Mouse (Mus musculus) frontal cortex, postnatal 14 days (tissue): ENCODE measurements around the gene Cxcl1.

Experiments used
- DNase-seq, 2 experiments: peaks; one replicate each; pipeline ENCODE4 v3.0.0; 2022; ENCODE audit warnings: low spot score in 2 of 2

The Cxcl1 gene

DNA sequence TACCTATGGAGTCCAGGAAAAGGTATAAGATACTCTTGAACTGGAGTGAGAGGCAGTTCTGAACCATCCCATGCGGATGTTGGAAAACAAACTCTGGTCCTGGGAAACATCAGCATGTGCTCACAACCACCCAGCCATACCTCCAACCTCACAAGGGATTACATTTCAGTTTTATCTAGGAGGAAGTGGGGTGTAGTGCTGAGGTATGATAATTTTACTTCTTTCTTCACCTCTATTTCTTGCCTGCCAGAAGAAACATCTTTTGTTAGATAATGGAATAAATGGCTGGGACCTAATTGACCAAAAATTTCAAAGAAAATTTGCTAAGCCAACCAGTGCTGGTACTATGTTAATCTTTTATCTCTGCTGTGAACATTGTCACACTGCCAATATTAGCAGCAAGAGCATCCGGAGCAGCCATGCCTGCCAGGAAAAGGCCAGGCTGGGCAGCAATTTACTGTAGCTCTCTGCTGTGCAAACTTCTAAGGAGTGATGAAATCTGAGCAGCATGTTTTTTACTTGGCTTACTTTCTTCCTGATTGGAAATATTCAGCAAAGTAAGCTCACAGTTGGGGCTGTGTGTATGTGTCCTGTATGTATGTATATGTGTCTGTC lies 6.3 kb upstream of the Cxcl1 start:
- no peak for DNase-seq

- no peak for DNase-seq
Observed at GRCm38 (mm10) chr5:90888661-90889060, 2.4 kb upstream of the Cxcl1 start.

- DNase-seq, result no peak
Observed at GRCm38 (mm10) chr5:90891464-90891813, 398 bp downstream of the Cxcl1 start.

- no peak for DNase-seq
Observed at GRCm38 (mm10) chr5:90894231-90894630, 3.2 kb downstream of the Cxcl1 start.

GRCm38 (mm10) chr5:90897429-90897828 lies 6.4 kb downstream of the Cxcl1 start:
- DNase-seq, result no peak

DNA sequence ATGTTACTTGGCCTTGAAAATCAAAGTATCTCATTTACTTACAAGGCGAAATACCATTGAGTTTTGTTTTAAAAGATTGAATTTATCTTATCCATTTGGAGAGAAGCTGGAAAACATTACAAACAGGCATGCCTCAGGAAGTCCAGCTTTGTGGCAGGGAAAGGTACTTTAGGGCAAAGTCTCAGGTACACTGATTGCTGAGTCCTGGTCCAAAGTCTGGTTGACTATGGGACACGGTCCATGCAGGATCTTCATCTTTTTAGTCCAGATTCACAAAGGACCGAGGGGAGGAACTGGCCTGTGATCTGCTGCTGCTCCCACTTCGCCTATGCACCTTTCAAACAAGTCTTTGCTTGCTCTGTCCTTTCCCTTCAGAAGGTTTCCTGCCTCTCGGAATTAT lies 8.3 kb downstream of the Cxcl1 start:
- no peak for DNase-seq

DNA sequence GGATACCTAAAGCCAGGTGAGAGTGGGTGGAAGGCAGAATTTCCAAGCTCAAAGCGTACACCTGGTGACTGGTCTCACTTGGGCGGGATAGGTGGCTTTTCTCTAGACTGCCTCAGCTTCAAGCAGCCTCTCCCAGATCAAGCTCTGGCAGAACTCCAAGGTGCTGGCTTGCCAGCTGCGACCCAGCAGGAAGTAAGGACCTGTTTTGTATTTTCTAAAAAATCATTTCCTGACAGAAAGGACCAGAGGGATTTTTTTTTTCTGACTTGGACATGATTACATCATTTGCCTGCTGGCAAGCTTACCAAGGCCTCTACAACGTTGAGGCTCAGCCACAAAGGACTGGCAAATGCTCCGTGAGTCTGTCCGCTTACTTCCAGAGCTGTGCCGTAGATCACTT lies 9.1 kb downstream of the Cxcl1 start:
- DNase-seq, result no peak

DNA sequence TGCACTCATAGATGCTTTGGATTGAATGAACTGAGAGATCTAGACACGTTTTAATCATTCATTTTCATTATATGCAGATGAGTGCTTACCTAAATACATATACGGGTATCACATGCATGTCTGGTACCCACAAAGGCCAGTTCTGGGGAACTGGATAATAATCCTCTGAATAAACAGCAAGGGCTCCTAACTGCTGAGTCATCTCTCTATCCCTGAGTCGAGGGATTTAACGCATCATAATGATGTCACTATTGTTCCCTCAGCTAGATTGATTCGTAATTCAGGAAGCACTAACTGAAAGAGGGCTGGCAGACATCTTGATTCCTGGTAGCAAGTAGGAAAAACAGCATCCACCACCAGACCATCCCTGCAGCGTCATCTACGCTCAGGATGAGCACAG lies 9.6 kb downstream of the Cxcl1 start:
- no peak for DNase-seq

DNA sequence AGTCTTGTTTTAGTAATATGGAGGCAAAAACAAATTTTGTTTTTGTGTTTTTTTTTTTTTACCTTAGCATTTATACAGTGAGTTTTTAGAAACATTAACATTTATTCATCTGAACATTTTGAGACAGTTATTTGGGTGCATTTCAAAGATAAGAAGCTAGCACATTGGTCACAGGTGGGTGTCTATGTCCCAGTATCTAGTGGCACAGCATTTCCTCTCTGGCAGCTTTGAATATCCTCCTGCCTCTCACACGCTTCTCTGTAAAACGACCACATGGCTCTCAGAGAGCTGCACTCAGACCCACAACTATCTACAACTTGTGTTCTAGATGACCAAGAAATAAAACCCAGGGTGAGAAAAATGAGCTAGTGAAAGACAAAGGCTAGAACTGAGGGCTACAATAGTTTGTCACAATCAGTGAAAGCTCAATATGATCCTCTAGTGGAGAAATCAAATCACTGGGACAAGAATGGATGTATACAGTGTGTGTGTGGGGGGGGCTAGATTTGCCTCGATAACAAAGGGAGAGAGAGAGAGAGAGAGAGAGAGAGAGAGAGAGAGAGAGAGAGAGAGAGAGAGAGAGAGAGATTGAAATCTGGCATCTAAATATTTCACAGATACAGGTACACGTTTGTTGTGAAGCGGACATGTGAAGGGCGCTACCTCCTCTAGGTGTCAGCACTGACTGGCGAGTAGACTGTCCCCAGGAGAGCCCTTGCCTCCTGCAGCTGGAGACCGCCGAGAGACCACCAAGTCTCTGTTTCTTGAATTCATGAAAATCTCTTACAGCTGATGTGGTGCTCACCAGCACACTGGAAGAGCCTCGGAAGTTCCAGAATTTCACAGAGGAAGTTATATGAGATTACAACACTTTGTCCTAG lies 11.6 kb downstream of the Cxcl1 start:
- DNase-seq, result no peak

DNA sequence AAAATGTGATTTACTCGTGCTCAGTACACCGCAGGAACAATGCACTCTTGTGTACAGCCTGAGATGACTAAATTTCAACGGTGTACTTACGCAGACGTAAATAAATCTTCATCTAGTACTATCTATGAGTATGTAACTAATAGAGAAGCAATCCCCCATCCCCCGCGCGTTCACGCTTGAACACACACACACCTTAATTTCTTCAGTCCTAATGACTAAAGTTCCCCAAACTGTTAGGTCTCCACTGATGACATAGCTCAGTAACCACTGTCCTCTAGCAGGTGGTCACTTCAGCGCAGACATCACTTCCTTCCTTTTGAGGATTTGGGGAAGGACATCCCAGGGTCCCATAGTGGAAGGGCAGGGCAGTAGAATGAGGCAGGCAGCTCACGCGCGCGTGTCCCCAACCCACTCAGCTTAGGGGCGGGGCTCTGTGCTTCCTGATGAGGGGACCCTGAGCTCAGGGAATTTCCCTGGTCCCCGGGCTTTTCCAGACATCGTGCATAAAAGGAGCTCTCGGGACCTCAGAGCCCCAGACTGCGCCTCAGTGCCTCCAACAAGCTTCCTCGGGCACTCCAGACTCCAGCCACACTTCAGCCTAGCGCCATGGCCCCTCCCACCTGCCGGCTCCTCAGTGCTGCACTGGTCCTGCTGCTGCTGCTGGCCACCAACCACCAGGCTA lies 12.4 kb downstream of the Cxcl1 start, which contains the start of gene Cxcl2:
Gene Cxcl2 (plus strand): TSS at position 533 of the 682 bp plus-strand sequence.
- DNase-seq, result no peak

DNA sequence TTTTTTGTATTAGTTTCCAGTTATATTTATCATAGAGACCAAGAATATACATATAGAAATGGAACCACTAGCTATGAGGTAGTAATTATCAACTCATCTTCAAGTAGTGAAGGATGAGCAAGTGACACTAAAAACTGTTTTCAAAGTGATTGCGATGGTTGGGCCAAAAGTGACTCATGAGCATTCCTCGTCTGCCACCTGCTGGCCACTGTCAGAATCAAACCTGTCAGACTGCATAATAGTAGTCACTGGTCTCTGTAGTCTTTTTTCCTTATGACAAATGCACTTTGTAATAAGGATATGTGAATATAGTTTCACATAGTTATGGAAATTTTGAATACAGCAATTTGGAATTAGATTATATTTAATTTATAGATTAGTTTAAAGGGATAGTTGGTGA lies 17.9 kb downstream of the Cxcl1 start:
- peak in 1 of 2 experiments; percentile 66 for DNase-seq

DNA sequence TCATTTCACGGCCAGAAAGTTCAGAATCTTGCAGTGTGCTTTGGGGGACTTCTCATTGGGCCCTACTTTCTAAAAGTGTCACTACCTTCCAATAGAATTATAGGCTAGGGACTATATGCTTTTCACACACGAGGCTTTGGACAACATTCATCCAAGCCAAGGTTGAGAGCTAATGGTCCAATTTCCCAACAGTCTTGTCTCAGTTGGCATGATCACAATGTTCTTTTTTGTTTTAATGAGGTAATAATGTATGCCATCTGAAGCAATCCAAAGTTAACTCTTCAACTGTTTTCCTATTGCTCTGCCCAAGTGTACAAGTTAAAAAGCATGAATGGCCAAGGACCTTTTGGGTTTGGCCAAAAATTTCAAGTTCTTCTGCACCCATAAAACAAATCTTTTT lies 28.5 kb downstream of the Cxcl1 start:
- DNase-seq, result no peak

GRCm38 (mm10) chr5:90922958-90923357 lies 31.9 kb downstream of the Cxcl1 start:
- DNase-seq, result no peak

DNA sequence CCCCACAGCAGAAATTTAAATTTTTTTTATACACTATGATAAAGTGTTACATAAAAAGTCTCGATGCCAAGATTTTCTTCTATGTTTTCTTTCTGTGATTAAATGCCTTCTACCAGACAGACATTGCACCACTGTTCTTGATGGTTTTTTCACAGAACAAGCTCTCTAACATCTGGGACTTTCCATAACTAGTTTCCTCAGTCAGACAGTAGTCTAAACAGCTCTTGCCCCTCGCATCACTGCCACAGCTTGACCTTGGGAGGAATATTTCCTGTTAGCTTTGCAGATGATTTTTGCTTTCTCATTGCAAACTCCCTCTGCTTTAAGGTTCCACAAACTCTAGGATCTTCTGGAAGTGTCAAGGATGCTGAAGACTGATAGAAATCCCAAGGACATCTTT lies 39.5 kb downstream of the Cxcl1 start:
- DNase-seq, result no peak

DNA sequence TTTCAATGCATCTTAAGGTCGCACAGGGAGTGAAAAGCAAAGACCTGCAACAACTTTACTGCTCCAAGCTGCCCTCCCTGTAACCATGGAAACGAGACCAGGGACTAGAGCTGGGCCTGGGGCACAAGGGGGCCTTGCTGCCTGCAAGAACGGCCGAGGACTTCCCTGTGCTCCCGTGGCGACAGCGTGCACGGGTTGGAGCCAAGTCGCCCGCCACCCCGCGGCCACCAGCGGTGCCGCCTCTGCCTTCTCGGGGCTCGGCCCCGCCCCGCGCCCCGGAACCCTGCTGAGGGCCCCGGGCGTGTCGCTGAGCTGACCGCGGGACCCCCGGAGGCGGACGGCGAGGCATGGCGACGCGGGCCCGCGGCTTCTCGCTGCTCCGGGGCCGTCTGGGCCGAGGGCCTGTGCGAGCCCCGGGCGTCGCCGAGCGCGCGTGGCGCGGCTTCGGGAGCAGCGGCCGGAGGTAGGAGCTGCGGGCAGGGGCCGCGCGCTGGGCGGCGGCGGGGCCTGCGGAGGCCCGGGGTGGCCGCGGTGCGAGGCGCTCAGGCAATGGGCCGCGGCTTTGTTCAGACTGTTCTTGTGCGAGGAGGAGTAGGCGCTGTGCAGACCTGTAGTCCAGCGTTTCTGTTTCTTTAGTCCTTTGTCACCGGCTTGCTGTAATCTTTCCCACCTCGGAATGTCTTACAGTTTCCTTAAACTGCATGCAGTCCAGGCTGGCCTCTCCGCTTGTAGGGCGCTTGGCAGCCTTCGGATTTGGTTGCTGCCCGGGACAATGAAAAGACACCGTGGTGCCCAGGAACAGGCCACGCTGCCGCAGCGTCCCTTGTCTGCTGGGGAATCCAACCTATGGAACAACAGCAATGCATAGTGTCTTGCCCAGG lies 40.2 kb downstream of the Cxcl1 start, which contains the start of gene Mthfd2l:
Gene Mthfd2l (plus strand): TSS at position 147 of the 881 bp plus-strand sequence.
- peak; percentile 60 to 75 for DNase-seq

- no peak for DNase-seq
Observed at GRCm38 (mm10) chr5:90931911-90932310, 40.9 kb downstream of the Cxcl1 start.

- no peak for DNase-seq
Observed at GRCm38 (mm10) chr5:90936706-90937105, 45.7 kb downstream of the Cxcl1 start.
